Mouse (Mus musculus) kidney, postnatal 4 days (tissue): ENCODE data around the gene Pik3c2g.
"Not testable (repeated sequence)": the region's sequence is repeated elsewhere in the genome, so short reads cannot be mapped to it uniquely, and the experiment has no call there.

Experiments used
- DNase-seq, 2 experiments: peaks; one replicate each; pipeline ENCODE4 v3.0.0; 2021; ENCODE audit warnings: mixed read lengths in 2 of 2

Pik3c2g gene

GRCm38 (mm10) chr6:139846889-139847544 is 260.0 kb downstream of the Pik3c2g start:
- no peak for DNase-seq

GRCm38 (mm10) chr6:139849931-139850330 is 262.9 kb downstream of the Pik3c2g start:
- DNase-seq = no peak

DNA sequence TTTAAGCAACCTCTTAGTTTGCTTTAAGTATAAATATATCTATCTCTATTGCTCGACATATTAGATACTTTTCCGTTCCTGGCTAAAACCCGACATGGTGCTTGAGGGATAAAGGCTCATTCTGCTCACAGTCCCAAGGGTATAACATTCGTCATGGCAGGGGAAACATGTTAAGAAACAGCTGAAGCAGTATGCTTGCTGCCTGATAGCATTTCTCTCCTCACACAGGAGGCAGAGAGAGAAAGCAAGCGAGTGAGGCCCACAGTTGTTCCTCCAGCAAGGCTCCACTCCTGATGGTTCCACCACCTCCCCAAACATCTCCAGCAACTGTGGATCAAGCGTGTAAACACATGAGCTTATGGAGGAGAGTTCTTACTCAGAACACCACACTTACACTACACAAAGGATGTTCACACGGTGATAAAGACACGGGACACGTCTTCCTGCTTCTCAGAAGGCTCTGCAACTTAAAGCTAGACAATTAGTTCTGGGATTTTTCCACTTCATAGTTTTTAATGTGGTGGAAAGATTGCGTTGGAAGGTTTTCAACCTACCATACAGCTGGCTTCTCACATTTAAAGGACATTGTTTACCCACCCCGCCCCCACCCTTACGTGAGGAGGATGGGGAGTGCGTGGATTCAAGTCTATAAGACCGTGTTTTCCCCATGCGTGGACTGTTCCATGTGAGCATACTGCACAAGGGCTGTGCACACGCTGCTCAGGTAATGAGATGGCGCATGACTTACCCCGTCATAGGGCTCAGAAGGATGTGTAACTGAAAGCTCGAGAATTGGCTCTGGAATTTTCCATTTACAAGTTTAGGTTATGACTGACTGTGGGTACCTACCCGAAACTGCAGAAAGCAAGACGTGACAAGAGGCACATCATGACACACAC is 264.9 kb downstream of the Pik3c2g start:
- no peak for DNase-seq

GRCm38 (mm10) chr6:139852836-139853235 is 265.8 kb downstream of the Pik3c2g start:
- no peak for DNase-seq

DNA sequence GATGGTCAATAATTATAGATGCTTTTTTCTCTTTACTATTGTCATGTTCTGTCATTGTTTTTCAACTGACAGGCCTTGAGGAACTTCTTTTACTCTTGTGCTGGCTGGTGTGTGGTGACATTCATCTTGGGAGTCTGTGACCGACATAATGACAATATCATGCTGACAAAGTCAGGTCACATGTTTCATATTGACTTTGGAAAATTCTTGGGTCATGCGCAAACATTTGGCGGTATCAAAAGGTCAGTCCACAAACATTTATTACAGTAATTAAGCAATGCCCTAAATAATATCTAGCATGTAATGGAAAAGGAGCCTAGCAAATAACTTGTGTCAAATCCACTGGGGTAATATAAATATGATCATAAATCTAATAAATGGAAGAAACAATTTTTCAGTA is 273.1 kb downstream of the Pik3c2g start:
- peak in 1 of 2 experiments; percentile 18 for DNase-seq

- DNase-seq = no peak
Observed at GRCm38 (mm10) chr6:139861534-139861933, 274.5 kb downstream of the Pik3c2g start.

DNA sequence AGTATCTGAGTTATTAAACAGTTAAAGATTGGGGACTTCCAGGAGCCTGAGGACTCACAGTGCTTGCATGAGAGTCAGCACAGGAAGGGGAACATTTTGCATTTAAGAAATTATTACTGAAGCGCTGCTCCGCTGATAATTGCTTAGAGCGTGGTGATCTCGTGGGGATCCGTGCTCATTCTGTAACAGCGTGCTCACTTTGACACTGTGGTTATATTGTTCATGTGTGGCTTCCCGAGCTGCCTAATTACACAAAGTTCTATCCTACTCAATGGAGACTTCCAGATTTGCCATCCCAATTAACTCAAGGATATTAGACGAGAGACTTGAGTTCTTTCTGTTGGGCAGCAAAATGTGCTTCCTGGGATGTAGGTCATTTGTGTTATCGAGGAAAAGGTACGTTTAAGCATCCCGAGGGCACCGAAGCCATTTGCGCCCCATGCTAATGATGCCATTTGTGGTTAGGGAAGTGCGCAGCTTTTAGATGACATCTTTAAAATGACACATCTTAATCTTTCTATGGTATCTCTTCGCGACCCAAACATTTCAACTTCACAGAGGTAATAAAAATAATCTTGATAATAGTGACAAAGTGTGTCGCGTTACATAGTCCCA is 278.1 kb downstream of the Pik3c2g start:
- no peak for DNase-seq

DNA sequence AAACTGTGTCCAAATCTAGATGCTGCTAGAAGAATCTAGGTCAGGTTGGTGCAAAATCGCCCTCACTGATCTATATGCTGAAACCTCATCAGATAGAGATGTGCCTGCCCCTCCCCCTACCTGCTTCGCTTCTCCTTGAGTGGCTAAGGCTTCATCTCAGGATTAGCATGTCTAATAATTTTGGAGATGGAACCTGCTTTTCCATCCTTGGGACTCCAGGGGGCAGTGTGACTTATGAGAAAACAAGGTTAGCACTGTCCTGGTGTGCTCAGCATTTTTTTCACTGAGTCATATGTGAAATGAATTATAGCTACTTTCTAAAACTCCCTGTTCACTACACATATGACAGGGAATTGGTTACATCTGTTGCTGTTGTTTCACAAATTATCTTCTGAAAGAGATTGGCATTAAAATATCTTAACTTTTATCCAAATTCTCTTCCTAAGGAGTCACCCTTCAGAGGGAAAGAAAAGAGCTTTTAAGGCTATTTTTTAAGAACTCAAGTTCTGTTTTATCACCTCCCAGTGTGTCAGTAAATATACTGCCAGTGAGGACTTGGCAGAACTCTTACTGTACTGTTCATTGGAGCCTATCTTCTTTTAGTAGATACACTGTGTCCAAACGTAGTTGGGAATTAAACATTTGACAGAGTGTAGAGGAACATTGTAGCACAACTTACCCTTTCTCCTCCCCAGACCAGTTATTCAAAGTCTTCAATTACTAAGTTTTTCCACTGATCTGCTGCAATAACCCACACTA is 287.6 kb downstream of the Pik3c2g start:
- peak; percentile 37 to 57 for DNase-seq

GRCm38 (mm10) chr6:139876691-139877090 is 289.7 kb downstream of the Pik3c2g start:
- no peak for DNase-seq

DNA sequence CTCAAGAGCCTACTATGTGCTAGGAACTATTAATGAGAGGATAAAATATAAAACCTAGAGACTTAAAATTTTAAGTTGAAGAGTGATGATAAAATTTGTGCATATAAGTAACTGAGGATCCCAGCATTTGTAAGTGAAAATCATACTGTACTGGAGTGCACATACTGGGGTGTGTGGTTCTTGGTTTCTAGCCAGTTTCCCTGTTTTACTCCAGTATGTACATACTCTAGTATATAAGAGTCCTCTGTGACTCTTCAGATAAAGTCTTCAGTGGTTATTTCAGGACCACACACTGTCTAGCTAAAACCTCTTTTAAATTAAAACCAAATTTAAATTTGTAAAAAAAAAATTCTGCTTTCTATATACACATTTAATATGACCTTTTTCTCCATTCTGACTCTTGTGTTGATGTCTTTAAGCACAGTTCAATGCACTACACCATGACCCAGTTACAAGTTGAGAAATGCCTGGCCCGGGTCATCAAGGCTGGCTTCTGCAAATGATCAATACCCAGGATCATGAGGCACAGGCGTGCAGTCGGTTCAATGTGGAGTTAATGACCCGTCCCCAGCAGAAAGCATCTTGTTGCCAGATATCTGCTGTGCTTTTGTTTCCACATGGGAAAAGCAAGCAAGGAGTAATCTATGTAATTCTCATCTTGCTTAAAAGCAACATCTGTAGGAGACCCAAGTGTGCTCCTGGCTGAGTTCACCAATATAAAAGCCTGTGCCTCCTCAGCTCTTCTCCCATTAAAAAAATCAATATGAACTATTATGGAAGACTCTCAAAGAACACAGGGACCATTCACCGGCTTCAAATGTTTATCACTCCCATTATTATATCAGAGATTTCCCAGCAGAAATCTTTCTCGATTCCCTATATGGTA is 290.7 kb downstream of the Pik3c2g start:
- DNase-seq = no peak

GRCm38 (mm10) chr6:139878362-139878696 is 291.3 kb downstream of the Pik3c2g start:
- no peak for DNase-seq

- DNase-seq = no peak
Observed at GRCm38 (mm10) chr6:139882076-139882475, 295.1 kb downstream of the Pik3c2g start.

DNA sequence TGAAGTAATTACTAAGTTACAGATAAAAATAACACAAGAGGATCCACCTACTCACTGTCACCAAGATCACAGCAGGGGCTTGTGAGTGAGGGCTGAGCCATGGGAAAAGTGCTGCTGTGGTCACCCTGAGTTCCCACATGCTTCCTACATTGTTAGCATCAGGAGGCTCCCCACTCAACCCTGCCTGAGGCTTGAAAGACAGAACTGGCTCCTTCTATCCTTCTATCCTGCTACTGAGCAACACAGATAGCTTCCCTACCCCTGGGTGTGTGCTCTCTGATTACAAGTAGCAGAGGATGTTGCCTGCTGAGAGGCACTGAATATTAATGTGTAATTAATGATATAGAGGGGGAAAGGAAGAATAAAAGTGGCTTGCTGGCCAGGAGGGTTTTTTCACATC is 300.2 kb downstream of the Pik3c2g start:
- no peak for DNase-seq

- DNase-seq = no peak
Observed at GRCm38 (mm10) chr6:139895637-139896036, 308.6 kb downstream of the Pik3c2g start.

DNA sequence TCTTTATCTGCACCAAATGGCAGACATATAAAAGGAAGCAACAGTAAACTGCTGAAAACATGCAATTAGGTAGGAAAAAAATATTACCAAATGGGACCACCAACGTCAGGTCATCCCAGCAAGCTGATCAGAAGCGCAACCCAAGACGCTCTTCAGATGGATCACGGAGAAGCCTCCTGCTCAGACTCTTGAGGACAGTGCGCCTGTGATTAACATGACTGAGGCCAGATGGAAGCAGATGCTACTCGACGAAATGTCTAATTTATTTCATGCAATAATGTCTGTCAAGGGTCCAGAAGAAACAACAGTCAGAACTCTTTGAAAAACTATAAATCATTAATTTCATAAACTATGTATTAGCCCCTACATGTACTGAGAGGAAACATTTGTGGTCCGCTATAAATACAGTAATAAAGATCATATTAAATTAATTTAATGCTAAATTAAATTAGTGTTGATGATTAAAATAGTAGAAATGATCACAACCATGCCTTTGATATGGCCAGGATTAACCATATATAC is 312.7 kb downstream of the Pik3c2g start:
- peak; percentile 26 to 41 for DNase-seq

- no peak for DNase-seq
Observed at GRCm38 (mm10) chr6:139901801-139902200, 314.8 kb downstream of the Pik3c2g start.

DNA sequence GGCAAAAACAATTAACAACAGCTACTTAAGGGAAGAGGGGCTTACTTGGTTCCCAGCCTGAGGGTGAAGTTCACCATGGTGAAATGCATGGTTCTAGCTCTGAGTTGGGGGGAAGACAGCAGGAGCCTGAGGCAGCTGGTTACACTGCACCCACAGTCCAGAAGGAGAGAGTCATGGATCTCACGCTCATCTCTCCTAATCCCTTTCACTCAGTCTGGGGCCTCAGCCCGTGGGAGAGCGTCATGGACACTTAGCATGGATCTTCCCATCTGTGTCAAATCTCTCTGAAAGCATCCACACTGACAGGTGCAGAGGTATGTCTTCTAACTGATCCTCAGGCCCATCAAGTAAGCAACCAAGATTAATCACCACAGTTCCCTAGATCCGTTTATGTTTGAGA is 320.1 kb downstream of the Pik3c2g start:
- DNase-seq = no peak

DNA sequence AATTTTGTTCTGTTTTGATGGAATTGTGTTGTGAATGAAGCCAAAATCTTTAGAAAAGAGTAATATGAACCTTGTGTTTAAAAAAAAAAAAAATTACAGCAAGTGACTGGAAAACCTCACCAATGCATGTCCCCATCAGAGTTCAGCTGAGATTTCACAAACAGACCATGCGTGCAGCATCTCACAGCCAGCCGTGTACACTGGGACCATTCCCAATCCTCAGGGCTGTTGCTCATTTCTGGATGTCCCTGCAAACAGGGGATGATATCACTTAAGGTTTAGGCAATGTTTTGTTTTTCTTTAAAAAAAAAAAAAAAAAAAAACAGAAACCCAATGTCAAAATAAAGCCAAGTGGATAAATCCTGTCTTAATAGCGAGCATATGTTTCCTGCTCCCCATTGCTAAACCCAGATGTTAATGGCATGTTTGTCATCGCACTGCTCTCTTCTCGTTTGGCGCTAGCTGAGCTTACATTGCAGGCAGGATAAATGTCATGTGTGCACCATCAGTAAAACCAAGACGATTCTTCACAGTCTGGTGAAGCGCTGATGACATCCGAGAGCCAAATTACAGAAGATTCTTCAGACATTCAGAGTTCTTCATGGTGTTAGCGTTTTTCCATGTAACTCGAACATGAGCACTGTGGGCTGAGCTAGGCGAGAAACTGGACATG is 322.1 kb downstream of the Pik3c2g start:
- peak; percentile 31 to 46 for DNase-seq

DNA sequence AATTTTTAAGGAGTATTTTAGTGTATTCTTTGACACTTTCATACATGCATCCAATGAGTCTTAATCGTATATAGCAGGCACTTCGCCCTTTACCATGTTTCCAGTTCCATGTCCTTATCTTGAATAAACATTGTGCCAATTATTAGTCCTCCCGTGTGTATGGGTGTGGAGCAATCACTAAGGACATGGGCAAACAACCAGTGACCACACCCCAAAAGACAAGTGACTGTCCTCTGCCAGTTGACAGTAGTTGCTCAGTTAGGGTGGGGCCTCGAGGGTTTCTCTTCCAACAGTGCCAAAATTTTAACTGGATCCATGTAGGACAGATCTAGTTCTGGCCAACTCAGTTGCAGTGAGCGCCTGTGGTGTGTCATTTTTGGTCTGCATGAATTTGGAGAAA is 341.7 kb downstream of the Pik3c2g start:
- DNase-seq = no peak

DNA sequence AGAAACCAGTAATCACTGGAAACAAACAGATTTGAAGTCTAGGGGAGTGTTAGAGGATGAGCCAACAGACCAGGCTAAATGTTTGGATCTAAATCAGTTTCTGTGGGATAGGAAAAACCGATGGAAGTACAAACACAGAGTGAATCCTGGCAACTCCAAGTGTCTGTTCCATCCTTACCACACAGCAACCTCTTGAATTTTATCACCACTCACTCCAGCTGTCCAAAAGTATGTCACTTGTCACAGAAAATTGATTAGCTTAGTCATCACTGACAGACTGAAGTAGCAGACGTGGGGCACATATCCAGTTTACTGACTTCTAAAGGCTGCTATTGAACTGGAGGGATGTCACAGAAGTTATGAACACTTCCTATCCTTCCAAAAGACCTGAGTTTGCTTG is 347.8 kb downstream of the Pik3c2g start:
- no peak for DNase-seq

DNA sequence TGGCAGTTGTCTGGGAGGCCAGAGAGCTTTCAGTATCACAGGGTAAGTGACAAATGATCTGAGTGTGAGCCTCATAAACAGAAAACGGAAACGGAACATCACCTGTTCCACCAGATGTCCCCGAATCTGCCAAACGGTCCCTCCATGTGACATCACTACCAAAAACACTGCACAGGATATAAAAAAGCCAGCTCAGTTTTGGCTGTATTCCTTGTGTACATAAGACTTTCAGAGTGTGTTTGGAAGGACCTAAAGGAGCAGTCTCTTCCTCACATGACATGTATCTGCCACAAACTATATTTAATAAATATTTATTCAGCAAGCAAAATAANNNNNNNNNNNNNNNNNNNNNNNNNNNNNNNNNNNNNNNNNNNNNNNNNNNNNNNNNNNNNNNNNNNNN is 350.6 kb downstream of the Pik3c2g start:
- DNase-seq = not testable (repeated sequence)
